Mouse (Mus musculus): ENCODE results near the gene Mical1.

Mical1 gene

DNA sequence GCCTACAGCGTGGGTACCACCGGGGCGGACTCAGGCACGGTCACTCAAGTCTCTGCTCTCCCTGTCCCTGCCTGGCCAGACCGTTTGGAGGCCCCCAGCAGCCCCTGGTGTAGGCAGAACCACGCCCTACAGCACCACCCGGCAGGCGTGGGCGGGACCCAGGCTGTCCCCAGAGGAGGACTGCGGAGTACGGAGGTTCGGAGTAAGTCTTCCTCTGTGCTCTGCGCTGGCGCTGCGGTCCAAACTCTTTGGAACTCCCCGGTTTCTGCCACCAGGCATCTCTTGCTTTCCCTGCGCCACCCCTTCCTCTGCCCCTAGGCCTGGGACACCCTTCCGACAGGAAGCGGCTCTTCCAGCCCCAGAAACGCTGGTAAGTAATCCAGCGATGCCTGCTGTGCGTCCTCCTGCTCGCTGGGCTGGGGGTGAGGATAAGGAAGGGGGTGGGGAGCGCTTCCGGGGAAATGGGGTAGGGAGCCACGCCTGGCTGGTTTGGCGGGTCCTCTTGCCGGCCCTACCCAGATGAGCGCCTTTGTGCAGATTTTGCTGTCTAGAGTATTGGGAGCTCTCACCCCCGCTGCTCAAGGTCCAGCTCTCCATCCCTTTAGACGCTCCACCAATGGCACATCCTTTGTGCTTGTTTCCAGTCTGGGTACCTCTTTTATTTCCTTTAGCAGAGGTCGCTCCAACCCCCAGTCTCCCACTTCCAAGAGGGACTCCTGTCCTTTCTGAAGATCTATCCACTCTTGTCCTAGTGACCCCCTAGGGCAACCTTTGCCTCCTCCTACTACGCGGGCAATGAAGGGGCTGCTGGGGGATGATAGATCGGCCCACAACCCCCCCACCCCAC, at the start of gene Mical1:
Mical1 (plus strand) TSS at position 144 of the 847 bp plus-strand sequence.
- in situ Hi-C loops (cut with MseI, MboI): no loop called here

GRCm38 (mm10) chr10:41426368-41426767, 49.7 kb upstream of the Mical1 start:
- in situ Hi-C loops (cut with MseI, MboI): no loop called here

- in situ Hi-C loops (cut with MseI, MboI): loop anchor here in 1 of 2 experiments (10.0 kb wide), 1 partner anchor 70 kb away; no protein-coding TSS in a partner anchor
Measured at GRCm38 (mm10) chr10:41434624-41435023, 41.5 kb upstream of the Mical1 start.

GRCm38 (mm10) chr10:41435141-41435540, 41.0 kb upstream of the Mical1 start:
- in situ Hi-C loops (cut with MseI, MboI): loop anchor here in 1 of 2 experiments (10.0 kb wide), 1 partner anchor 70 kb away; no protein-coding TSS in a partner anchor

DNA sequence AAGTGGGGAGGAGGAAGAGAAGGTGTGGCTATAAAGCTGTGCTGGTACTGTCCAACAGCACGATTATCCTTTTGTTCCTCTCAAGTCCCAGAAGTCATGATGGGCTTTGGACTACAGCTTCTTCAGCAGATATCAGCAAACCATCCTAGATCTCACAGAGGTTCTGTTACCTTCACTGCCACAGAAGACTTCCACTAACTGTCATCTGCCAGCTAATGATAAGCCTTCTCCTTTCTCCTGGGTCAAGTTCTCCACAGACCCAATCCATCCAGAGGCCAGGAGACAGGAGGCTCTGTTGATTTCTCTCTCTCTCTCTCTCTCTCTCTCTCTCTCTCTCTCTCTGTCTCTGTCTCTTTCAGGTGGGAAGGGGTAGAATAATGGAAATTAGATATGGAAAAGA, 27.9 kb upstream of the Mical1 start:
- in situ Hi-C loops (cut with MseI, MboI): no loop called here

GRCm38 (mm10) chr10:41449684-41450083, 26.4 kb upstream of the Mical1 start:
- in situ Hi-C loops (cut with MseI, MboI): no loop called here

GRCm38 (mm10) chr10:41450137-41450670, 25.9 kb upstream of the Mical1 start, which contains the start of gene Zbtb24:
TSS of gene Zbtb24 (plus strand) at chr10:41450383.
- in situ Hi-C loops (cut with MseI, MboI): no loop called here

DNA sequence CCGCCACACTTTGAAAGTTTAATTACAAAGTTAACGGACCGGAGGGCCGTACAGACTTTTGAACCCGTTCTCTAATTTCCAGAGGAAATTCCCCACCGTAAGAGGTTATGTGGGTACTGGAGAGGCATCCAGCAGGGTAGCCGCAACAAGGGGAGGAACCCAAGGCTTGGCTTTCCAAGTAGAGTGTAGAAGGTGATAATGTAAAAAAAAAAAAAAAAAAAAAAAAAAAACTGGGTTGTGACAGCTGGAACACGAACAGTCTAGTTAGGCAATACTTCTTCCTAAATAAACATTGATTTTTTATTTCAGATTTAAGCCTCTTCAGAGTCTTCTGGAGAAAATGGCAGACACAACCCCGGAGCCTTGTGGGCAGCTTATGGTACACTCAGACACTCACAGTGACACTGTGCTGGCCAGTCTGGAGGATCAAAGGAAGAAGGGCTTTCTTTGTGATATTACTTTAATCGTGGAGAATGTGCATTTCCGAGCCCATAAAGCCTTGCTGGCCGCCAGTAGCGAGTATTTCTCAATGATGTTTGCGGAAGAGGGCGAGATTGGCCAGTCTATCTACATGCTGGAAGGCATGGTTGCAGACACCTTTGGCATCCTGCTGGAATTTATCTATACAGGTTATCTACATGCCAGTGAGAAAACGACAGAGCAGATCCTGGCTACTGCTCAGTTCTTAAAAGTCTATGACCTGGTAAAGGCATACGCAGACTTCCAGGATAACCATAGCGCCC, 25.2 kb upstream of the Mical1 start:
- in situ Hi-C loops (cut with MseI, MboI): no loop called here

DNA sequence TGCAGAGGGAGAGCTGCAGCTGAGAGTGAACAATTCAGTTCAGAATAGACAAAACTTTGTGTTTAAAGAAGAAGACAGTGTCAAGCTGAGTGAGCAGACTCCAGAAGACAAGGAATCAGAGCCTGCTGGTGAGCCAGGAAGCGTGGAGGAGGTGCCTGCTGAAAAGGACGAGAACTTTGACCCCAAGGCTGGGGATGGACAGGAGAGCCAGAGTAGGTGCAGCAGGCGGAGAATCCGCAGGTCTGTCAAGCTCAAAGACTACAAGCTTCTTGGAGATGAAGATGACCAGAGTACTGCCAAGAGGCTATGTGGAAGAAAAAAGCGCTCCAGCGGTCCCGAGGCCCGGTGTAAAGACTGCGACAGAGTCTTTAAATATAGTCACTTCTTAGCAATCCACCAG, 24.5 kb upstream of the Mical1 start:
- in situ Hi-C loops (cut with MseI, MboI): no loop called here

DNA sequence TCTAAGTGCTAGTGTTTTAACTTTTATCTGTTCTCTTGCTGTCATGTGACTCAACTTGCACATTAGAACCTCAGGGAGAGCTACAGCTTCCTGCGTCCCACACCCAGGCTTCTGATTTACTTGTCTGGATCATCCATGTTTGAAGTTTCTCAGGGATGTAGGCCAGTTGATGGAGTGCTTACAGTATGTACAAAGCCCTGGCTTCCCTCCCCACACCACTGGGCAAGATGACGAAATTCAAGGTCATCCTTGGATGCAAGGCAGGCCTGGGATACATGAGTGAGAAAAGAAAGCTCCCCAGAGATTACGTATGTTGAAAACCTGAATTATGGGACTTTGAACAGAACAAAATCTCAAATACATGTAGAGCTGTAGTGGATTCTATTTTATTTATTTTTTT, 23.3 kb upstream of the Mical1 start:
- in situ Hi-C loops (cut with MseI, MboI): no loop called here

GRCm38 (mm10) chr10:41459990-41460389, 16.1 kb upstream of the Mical1 start:
- in situ Hi-C loops (cut with MseI, MboI): no loop called here

- in situ Hi-C loops (cut with MseI, MboI): no loop called here
Measured at GRCm38 (mm10) chr10:41460501-41460900, 15.6 kb upstream of the Mical1 start.

DNA sequence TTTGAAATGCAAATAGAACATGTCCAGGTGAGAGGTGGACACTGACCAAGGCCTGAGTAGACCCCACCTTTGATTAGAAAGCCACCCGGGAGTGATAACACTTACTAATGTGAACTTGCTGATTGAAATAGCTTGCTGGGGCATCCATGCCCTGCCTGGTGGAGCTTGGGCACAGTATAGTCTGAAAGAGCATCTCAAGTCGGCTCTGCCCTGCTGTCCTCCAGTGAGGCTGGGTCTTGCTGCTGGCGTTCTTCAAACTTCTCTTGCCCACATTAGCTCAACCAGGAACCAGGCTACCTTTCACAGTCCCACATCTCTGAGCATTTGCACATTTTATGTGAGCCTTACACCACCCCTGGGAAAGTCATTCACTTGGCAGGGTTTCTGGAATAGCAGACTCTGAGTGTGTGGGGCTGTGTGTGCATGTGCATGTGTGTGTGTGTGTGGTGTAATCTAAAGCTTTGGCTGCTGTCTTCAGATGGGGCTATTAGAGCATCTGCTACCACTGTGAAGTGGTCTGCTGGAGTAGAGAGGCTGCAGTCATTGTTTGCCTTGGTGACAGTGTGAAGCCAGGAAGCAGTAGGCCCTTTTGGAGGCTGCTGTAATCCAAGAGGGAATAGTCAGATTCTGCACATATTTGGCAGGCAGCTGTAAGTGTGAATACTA, 14.9 kb upstream of the Mical1 start:
- in situ Hi-C loops (cut with MseI, MboI): no loop called here

GRCm38 (mm10) chr10:41464401-41464955, 11.6 kb upstream of the Mical1 start:
- in situ Hi-C loops (cut with MseI, MboI): no loop called here

DNA sequence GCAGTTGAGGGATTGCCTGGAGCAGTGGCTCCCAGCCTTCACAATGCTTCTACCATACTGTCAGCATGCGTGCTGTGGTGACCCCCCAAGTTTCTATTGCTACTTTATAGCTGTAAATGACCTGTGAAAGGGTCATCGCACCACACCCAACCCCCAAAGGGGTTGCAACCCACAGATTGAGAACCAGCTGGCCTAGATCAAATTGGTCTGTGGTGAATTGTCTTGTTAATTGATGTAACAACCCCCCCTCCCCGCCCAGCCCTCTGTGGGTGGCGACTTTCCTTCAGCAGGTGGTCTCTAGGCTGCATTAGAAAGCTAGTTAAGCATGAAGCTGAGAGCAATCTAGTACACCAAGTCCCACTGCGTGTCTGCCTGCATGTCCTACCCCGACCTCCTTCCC, 8.8 kb upstream of the Mical1 start:
- in situ Hi-C loops (cut with MseI, MboI): no loop called here

DNA sequence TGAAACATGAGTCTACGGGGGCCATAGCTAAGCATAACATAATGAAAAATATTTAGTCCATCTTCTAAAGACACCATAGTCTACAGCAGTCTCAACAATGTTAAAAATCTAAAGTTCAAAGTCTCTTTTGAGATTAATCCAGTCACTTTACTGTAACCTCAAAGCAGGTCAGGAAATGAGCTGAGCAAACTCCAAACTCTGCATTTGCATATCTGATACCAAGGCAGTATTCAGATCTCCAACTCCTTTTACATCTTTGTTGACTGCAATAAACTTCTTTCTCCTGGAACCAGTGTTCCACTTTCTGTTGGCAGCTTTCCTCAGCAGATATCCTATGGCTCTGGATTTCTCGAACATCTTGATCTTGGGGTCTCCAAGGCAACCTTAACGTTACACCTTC, 5.4 kb upstream of the Mical1 start:
- in situ Hi-C loops (cut with MseI, MboI): no loop called here

DNA sequence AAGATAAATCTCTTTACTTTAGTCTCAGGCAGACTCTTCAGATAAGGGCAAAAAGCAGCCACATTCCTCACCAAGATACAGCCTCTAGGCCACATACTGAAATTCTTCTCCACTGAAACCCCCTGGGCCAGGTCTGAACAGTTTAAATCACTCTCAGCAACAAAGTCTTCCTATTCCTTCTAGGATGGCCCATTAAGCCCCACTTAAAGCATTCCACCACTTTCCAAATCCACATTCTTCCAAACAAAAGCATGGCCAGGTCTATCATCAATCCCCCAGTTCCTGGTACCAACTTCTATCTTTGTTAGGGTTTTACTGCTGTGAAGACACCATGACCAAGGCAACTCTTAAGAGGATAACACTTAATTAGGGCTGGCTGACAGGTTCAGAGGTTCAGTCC, 3.6 kb upstream of the Mical1 start:
- in situ Hi-C loops (cut with MseI, MboI): no loop called here

DNA sequence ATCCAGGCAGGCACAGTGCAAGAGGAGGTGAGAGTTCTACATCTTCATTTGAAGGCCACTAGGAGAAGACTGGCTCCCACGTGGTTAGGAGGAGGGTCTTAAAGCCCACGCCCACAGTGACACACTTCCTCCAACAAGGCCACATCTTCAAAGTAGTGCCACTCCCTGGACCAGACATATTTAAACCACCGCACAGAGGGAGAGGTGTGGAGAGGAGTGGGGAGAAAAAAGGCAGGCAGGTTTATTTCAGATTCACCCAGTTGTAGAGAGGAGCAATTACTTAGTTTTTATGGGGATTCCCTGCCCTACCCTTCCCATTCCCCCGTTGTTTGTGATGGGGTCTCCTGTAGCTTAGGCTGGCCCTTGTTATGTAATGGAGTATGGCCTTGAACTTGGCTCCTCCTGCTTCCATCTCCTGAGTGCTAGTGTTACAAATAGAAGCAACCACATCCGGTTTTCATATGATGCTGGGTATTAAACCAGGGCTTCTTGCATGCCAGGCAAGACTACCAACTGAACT, 3.1 kb upstream of the Mical1 start:
- in situ Hi-C loops (cut with MseI, MboI): no loop called here

GRCm38 (mm10) chr10:41473782-41474468, 2.2 kb upstream of the Mical1 start:
- in situ Hi-C loops (cut with MseI, MboI): no loop called here

- in situ Hi-C loops (cut with MseI, MboI): no loop called here
Measured at GRCm38 (mm10) chr10:41474981-41475391, 1.1 kb upstream of the Mical1 start.

GRCm38 (mm10) chr10:41477018-41477277, 834 bp downstream of the Mical1 start:
- in situ Hi-C loops (cut with MseI, MboI): no loop called here
